Mouse (Mus musculus): Measurements from ENCODE around the gene Arnt2. TPM values are rescaled to one million over a fixed set of nuclear protein-coding genes. Genes with fewer than 3 reads are reported as not detected.

The Arnt2 gene
- polyA plus RNA-seq (2012; rRNA removed), result 0.10 TPM in 2 replicates

GRCm38 (mm10) chr7:84409896-84410521 is at the start of gene Arnt2:
Arnt2 (minus strand) TSS chr7:84410176.

Other genes with a start within 250 kb of the Arnt2 start
- gene Gm2115, start 118.8 kb upstream of the Arnt2 start, polyA plus RNA-seq (2012; rRNA removed), result under 0.01 and 0.01 TPM in 2 replicates
- gene Fah, start 196.5 kb upstream of the Arnt2 start, polyA plus RNA-seq (2012; rRNA removed), result 336 and 346 TPM in 2 replicates